30 mouse cellular contexts compared by ENCODE assay signal in genomic region chr12:75189413-75189812, GRCm38 (mm10). TPM values are rescaled to one million over a fixed set of nuclear protein-coding genes. Genes with fewer than 3 reads are reported as not detected.
DNase-seq lines count a peak whose midpoint lies in the region; ATAC-seq and TF ChIP-seq lines count a peak whose summit lies in the region.
"Had no signal": no experiment of that assay in that cellular context is flagged by ENCODE, and none has a peak within 500 bp of the region (broad histone marks: within the 10 kb centered on the region; RNA-seq: fewer than 3 reads in every experiment).

No protein-coding gene starts in this region.

- H3K27me3 ChIP-seq in forebrain, postnatal 0 days (ENCODE audit: insufficient read depth, low read length), result no peaks in the 10 kb centered on the region
- H3K27me3 ChIP-seq in forebrain, embryonic 13.5 days, result no peaks in the 10 kb centered on the region
- no peaks in the 10 kb centered on the region for H3K27me3 ChIP-seq in CH12.LX (replicated peaks)
- H3K27me3 ChIP-seq: hindbrain, embryonic 13.5 days; liver, embryonic 12.5 days; neural tube, embryonic 12.5 days had no signal

- H3K4me3 ChIP-seq in forebrain, postnatal 0 days (ENCODE audit: low read depth, low read length), result no peak overlapping the region
- H3K4me3 ChIP-seq in forebrain, embryonic 13.5 days, result no peak overlapping the region
- no peak overlapping the region for H3K4me3 ChIP-seq in CH12.LX (replicated peaks in 1 of 3; ENCODE audit: low read depth in 2 of 3, low read length in 2 of 3, poor library complexity in 1 of 3)
- H3K4me3 ChIP-seq: hindbrain, embryonic 13.5 days; liver, embryonic 12.5 days; midbrain, embryonic 10.5 days; myocyte; neural tube, embryonic 12.5 days had no signal

- DNase-seq in forebrain, postnatal 0 days, result peak; percentile 35
- peak; percentile 5 for DNase-seq in layer of hippocampus, adult 11-12 months (ENCODE audit: low spot score)
- DNase-seq in layer of hippocampus, adult 9-11 months, result no peak
- no peak for DNase-seq in CH12.LX (ENCODE audit: extremely low read depth)
- peak; percentile 50 for DNase-seq in brain, adult 2 months (ENCODE audit: low read depth, low spot score)
- DNase-seq in gastrocnemius, postnatal 25 days, result no peak
- DNase-seq in Muller cell, postnatal 12 days (ENCODE audit: inconsistent ontology term), result no peak
- DNase-seq: adrenal gland, adult 8-10 months; cerebellum, adult 11-12 months; cerebellum, postnatal 10 days; gastrocnemius, postnatal 14 days; heart, adult 18-20 months; heart, postnatal 36 days; kidney, adult 18-20 months; kidney, postnatal 4 days; left cerebral cortex, postnatal 4 days; lung, adult 18-20 months; lung, postnatal 10 days; thymus, postnatal 4 days had no signal

- peak; percentile 4 for TF ChIP-seq RAD21 in CH12.LX (IDR thresholded peaks at IDR 0.05; ENCODE audit: low read depth, low read length)

- peak; percentile 47 for TF ChIP-seq CTCF in forebrain, postnatal 0 days (IDR thresholded peaks at IDR 0.05; ENCODE audit: low read depth)
- no peak for TF ChIP-seq CTCF in CH12.LX (conservative IDR thresholded peaks at IDR 0.05 in 1 of 2, IDR thresholded peaks at IDR 0.05 in 1 of 2; ENCODE audit: low read depth in 2 of 2, low read length in 2 of 2)

- no peak for ATAC-seq in forebrain, postnatal 0 days
- ATAC-seq in forebrain, embryonic 13.5 days, result no peak
- ATAC-seq: forebrain, embryonic 16.5 days; liver, embryonic 12.5 days; midbrain, embryonic 16.5 days had no signal

- no peaks in the 10 kb centered on the region for H3K4me1 ChIP-seq in forebrain, postnatal 0 days (ENCODE audit: insufficient read depth)
- no peaks in the 10 kb centered on the region for H3K4me1 ChIP-seq in forebrain, embryonic 13.5 days
- H3K4me1 ChIP-seq in CH12.LX (ENCODE audit: control insufficient read depth in 1 of 2, insufficient read depth in 2 of 2), result peaks cover 0 to under 1% of the 10 kb centered on the region in 2 experiments; a peak in 1 of 4 replicates
- H3K4me1 ChIP-seq: hindbrain, embryonic 13.5 days; liver, embryonic 12.5 days; midbrain, embryonic 10.5 days; neural tube, embryonic 12.5 days had no signal

- in situ Hi-C loops in CH12.LX (cut with MboI; ENCODE audit: low pct_ligation_motif_present, low pct_unique_long_range_greater_than_20kb, low sequenced_read_pairs), result no loop called here

- no peaks in the 10 kb centered on the region for H3K79me2 ChIP-seq in CH12.LX (replicated peaks; ENCODE audit: control insufficient read depth, extremely low read depth, insufficient read depth, poor library complexity, severe bottlenecking)

- TF ChIP-seq POLR2A in CH12.LX (IDR thresholded peaks at IDR 0.05; ENCODE audit: low read depth, low read length), result no peak

- H3K9me3 ChIP-seq in forebrain, postnatal 0 days (ENCODE audit: low read length), result no peaks in the 10 kb centered on the region
- H3K9me3 ChIP-seq in forebrain, embryonic 13.5 days (replicated peaks), result no peaks in the 10 kb centered on the region
- no peaks in the 10 kb centered on the region for H3K9me3 ChIP-seq in CH12.LX (replicated peaks; ENCODE audit: low read length)
- H3K9me3 ChIP-seq: liver, embryonic 12.5 days; midbrain, embryonic 10.5 days; neural tube, embryonic 12.5 days had no signal

- dilution Hi-C loops in CH12.LX (cut with MboI; ENCODE audit: extremely low pct_ligation_motif_present, extremely low pct_unique_long_range_greater_than_20kb, low sequenced_read_pairs), result no loop called here

- no peak for TF ChIP-seq EP300 in CH12.LX (IDR thresholded peaks at IDR 0.05; ENCODE audit: low read length)

- no peak overlapping the region for H3K4me2 ChIP-seq in forebrain, postnatal 0 days (ENCODE audit: low read depth)
- no peak overlapping the region for H3K4me2 ChIP-seq in forebrain, embryonic 13.5 days
- no peak overlapping the region for H3K4me2 ChIP-seq in CH12.LX (ENCODE audit: insufficient read depth, low read depth, poor library complexity, severe bottlenecking)
- H3K4me2 ChIP-seq: heart, embryonic 11.5 days; hindbrain, embryonic 13.5 days; liver, embryonic 12.5 days; neural tube, embryonic 12.5 days had no signal

- no peaks in the 10 kb centered on the region for H3K36me3 ChIP-seq in forebrain, postnatal 0 days (ENCODE audit: insufficient read depth)
- no peaks in the 10 kb centered on the region for H3K36me3 ChIP-seq in forebrain, embryonic 13.5 days (ENCODE audit: poor library complexity, severe bottlenecking)
- no peaks in the 10 kb centered on the region for H3K36me3 ChIP-seq in CH12.LX (replicated peaks in 1 of 2; ENCODE audit: control insufficient read depth in 1 of 2, insufficient read depth in 1 of 2, low read length in 1 of 2)
- H3K36me3 ChIP-seq: hindbrain, embryonic 13.5 days; liver, embryonic 12.5 days; midbrain, embryonic 10.5 days; neural tube, embryonic 12.5 days had no signal

- H3K9ac ChIP-seq in forebrain, postnatal 0 days, result no peak overlapping the region
- no peak overlapping the region for H3K9ac ChIP-seq in forebrain, embryonic 13.5 days
- no peak overlapping the region for H3K9ac ChIP-seq in CH12.LX (ENCODE audit: insufficient read depth, low read depth)
- H3K9ac ChIP-seq: hindbrain, embryonic 13.5 days; liver, embryonic 12.5 days; neural tube, embryonic 12.5 days had no signal

- H3K27ac ChIP-seq in forebrain, postnatal 0 days (ENCODE audit: low read depth, low read length), result no peak overlapping the region
- H3K27ac ChIP-seq in forebrain, embryonic 13.5 days, result no peak overlapping the region
- H3K27ac ChIP-seq in CH12.LX (ENCODE audit: insufficient read depth, low read depth), result no peak overlapping the region
- H3K27ac ChIP-seq: hindbrain, embryonic 13.5 days; liver, embryonic 12.5 days; midbrain, embryonic 10.5 days; neural tube, embryonic 12.5 days had no signal

- 56% methylated on average over 2 of the region's 2 CpGs for WGBS in forebrain, postnatal 0 days
- WGBS in forebrain, embryonic 13.5 days, result 47% methylated on average over 2 of the region's 2 CpGs

TF ChIP-seq in CH12.LX, 34 proteins besides CTCF, POLR2A, EP300 and RAD21:
- TF ChIP-seq CHD1 (IDR thresholded peaks at IDR 0.05; ENCODE audit: low read depth, low read length) (no peak), PAX5 (IDR thresholded peaks at IDR 0.05; ENCODE audit: low read length) (no peak), MXI1 (IDR thresholded peaks at IDR 0.05; ENCODE audit: low read depth, low read length) (no peak)

RNA-seq across cellular contexts. Expression of gene Kcnh5, which starts 12.3 kb away (rescaled TPM):
- 7.2 and 7.4 TPM in 2 replicates for total RNA-seq in forebrain, postnatal 0 days (2014; rRNA removed)
- 1.0 and 1.5 TPM in 2 replicates for polyA plus RNA-seq in forebrain, postnatal 0 days (2015; fragmentation: Nextera tagmentation; extraction: Ambion mirVana)
- polyA plus RNA-seq in forebrain, embryonic 13.5 days (2015; fragmentation: Nextera tagmentation; extraction: Ambion mirVana), result 1.7 and 1.9 TPM in 2 replicates
- total RNA-seq in CH12.LX (2012; rRNA removed) (0.04 and 0.08 TPM in 2 replicates), CH12.LX (2014; rRNA removed) (not detected in 2 replicates)
- polyA plus RNA-seq in CH12.LX (2012; ENCODE audit: insufficient read length, low read depth), result not detected in 2 replicates
- not detected for total RNA-seq in gastrocnemius, postnatal 25 days (2021)
- total RNA-seq: heart, adult 18-20 months; heart, postnatal 36 days had no signal
- polyA plus RNA-seq: heart, embryonic 11.5 days; heart, embryonic 16.5 days; liver, embryonic 12.5 days; thymus, postnatal 0 days had no signal

Comparison
In these comparisons a context has a peak if more than half of its experiments do, and no peak if none do; other contexts are left out.
1. DNase-seq: peak in forebrain, postnatal 0 days (single experiment), layer of hippocampus, adult 11-12 months (single experiment) and brain, adult 2 months (single experiment); none in layer of hippocampus, adult 9-11 months (single experiment), CH12.LX (single experiment), gastrocnemius, postnatal 25 days (single experiment) and Muller cell, postnatal 12 days (single experiment).